Mouse (Mus musculus) small intestine, adult 2 months (tissue): ENCODE data around the gene Coasy.
A peak's percentile ranks its signal among the peaks of the same experiment; 100 is the strongest.

Experiments
- CTCF ChIP-seq: fragments of 200-500 bp; IDR thresholded peaks from 2 replicates; pipeline ENCODE4 v1.5.1; 2012; ENCODE audit warnings: low read depth, mild to moderate bottlenecking, control low read depth, inconsistent platforms, low read length, moderate library complexity, mixed read lengths; ENCODE audit not compliant: insufficient replicate concordance, insufficient read length; ENCODE audit errors: extremely low read depth
- POLR2A ChIP-seq: fragments of 200-500 bp; IDR thresholded peaks from 2 replicates; pipeline ENCODE4 v1.6.1; 2012; ENCODE audit warnings: low read depth, mild to moderate bottlenecking, control low read depth, inconsistent platforms, low read length, moderate library complexity

DNA sequence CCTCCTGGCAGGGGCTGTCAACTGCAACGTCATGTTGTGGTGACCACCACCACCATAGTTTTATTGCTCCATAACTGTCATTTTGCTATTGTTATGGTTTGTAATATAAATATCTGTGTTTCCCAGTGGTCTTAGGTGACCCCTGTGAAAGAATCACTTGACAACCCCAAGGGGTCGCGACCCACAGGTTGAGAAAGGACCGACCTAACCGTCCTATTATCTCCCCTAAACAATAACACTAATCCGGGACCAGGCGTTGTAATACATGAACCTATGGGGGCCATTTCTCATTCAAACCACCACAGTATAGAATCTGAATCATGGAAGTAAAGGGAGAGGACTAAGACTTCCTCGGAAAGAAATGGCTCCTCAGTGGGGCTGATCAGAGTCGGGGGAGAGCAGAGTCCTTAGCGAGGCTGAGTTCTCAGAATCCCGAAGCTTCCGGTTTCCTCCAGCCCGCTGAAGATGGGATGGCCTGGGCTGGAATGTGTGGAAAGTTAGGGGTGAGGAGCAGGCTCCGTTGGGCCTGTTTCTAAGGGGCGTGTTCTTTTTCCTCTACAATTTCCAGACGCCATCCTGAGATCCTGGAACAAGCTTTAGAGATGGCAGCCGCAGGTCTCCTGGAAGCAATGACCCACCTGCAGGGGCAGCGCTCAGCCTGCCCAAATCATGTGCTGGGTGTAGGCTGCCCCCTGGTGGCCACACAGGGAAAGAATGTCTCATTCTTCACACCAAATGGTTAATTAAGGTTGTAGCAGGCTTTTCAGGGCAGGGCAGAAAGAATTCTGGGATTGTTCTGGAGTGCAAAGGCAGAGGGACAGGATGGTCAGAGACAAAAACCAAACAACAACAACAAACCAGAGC is 15.6 kb upstream of the Coasy start:
- peak; percentile 99 for TF ChIP-seq CTCF
- TF ChIP-seq POLR2A = no peak
